Comparison of ENCODE assay signal across 8 mouse cellular contexts in the genomic region with DNA sequence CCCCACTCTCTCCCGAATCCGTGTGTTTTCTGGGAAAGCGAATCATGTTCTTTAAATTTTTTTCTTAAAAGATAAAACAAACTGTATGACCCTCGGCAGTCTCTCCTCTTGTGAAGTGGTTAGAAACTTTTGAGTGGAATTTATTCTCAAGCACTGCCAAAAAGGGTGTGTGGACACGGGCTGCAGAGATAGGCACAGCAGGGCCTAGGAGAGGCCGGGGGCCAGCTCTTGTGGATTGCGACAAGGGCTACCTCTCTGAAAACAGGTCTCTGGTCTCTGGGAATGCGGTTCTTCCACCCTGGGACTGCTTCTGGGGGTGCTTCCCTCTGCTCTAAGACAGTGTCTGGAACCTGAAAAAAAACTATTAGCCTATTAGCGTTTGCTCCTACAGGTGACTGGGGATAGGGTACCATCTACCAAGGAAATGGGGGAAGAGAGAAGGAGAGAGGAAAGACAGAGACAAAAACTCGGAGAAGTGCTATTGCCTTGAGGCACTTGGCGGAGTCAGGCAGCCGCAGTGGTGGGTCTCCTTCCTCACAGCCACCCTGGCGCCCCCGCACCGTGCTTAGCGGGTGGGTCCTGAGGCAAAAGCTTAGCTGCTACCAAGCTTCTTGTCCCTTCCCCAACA. TPM values are rescaled to one million over a fixed set of nuclear protein-coding genes. Genes with fewer than 3 reads are reported as not detected.
A peak's percentile ranks its signal among the peaks of the same experiment; 100 is the strongest.
DNase-seq lines count a peak whose midpoint lies in the region; ATAC-seq and TF ChIP-seq lines count a peak whose summit lies in the region.

No protein-coding gene starts in this region.

- TF ChIP-seq POLR2A in lung, adult 2 months (IDR thresholded peaks at IDR 0.05; ENCODE audit: borderline replicate concordance, extremely low read depth, low read depth, low read length): no peak

- ATAC-seq in forebrain, embryonic 14.5 days: no peak
- no peak for ATAC-seq in liver, embryonic 14.5 days (ENCODE audit: insufficient read depth)
- ATAC-seq in stomach, embryonic 15.5 days (ENCODE audit: insufficient read depth, low FRiP score, low read depth): no peak

- no peak for TF ChIP-seq EP300 in liver, embryonic 14.5 days (IDR thresholded peaks at IDR 0.05; ENCODE audit: low read depth)

- peaks cover 8% of the 10 kb centered on the region; the same call in 1 of the 2 replicates for H3K4me1 ChIP-seq in lung, adult 2 months (ENCODE audit: control insufficient read depth, insufficient read depth, low read length)
- peaks cover 13% of the 10 kb centered on the region for H3K4me1 ChIP-seq in forebrain, embryonic 14.5 days (ENCODE audit: control insufficient read depth, insufficient read depth, low read length)
- no peaks in the 10 kb centered on the region for H3K4me1 ChIP-seq in liver, embryonic 14.5 days (replicated peaks; ENCODE audit: control insufficient read depth in 2 of 2, insufficient read depth in 2 of 2, low read length in 1 of 2)
- H3K4me1 ChIP-seq in stomach, embryonic 15.5 days: peaks cover 33% of the 10 kb centered on the region

- no peak for DNase-seq in lung, adult 2 months
- no peak for DNase-seq in lung, postnatal 14 days
- DNase-seq in forebrain, embryonic 14.5 days (ENCODE audit: low spot score): no peak
- no peak for DNase-seq in liver, embryonic 14.5 days (ENCODE audit: low read depth in 3 of 3, low spot score in 3 of 3)
- no peak for DNase-seq in urinary bladder, postnatal 14 days (ENCODE audit: low spot score)
- DNase-seq in layer of hippocampus, postnatal 36 days: no peak
- no peak for DNase-seq in gastrocnemius, adult 18-20 months (ENCODE audit: low spot score)

- no peak for TF ChIP-seq CTCF in lung, adult 2 months (IDR thresholded peaks at IDR 0.05; ENCODE audit: insufficient read depth, low read length)
- TF ChIP-seq CTCF in liver, embryonic 14.5 days (IDR thresholded peaks at IDR 0.05; ENCODE audit: low read depth): no peak

- H3K4me2 ChIP-seq in forebrain, embryonic 14.5 days (ENCODE audit: low read length): peak overlapping the region; percentile 98
- no peak overlapping the region for H3K4me2 ChIP-seq in liver, embryonic 14.5 days (ENCODE audit: low read depth)
- peak overlapping the region; percentile 96 for H3K4me2 ChIP-seq in stomach, embryonic 15.5 days

- H3K27me3 ChIP-seq in forebrain, embryonic 14.5 days (replicated peaks; ENCODE audit: control insufficient read depth, insufficient read depth, low read length): peaks cover 16% of the 10 kb centered on the region
- peaks cover 70% of the 10 kb centered on the region for H3K27me3 ChIP-seq in liver, embryonic 14.5 days (ENCODE audit: control insufficient read depth, insufficient read depth, low read length)
- 0 out of 2 replicates have a peak, but pooled peaks cover 9% of the 10 kb centered on the region for H3K27me3 ChIP-seq in stomach, embryonic 15.5 days (replicated peaks)

- peak overlapping the region; percentile 83 for H3K9ac ChIP-seq in forebrain, embryonic 14.5 days (ENCODE audit: low read length)
- H3K9ac ChIP-seq in liver, embryonic 14.5 days (replicated peaks): no peak overlapping the region
- peak overlapping the region; percentile 68; the same call in 1 of the 2 replicates for H3K9ac ChIP-seq in stomach, embryonic 15.5 days

- no peaks in the 10 kb centered on the region for H3K36me3 ChIP-seq in forebrain, embryonic 14.5 days (ENCODE audit: control insufficient read depth, insufficient read depth, low read length)
- H3K36me3 ChIP-seq in liver, embryonic 14.5 days (replicated peaks; ENCODE audit: control insufficient read depth, insufficient read depth, low read depth): no peaks in the 10 kb centered on the region
- no peaks in the 10 kb centered on the region for H3K36me3 ChIP-seq in stomach, embryonic 15.5 days

- H3K9me3 ChIP-seq in forebrain, embryonic 14.5 days (replicated peaks; ENCODE audit: control insufficient read depth, low read length): no peaks in the 10 kb centered on the region
- no peaks in the 10 kb centered on the region for H3K9me3 ChIP-seq in liver, embryonic 14.5 days (ENCODE audit: control insufficient read depth, low read length)
- H3K9me3 ChIP-seq in stomach, embryonic 15.5 days: no peaks in the 10 kb centered on the region

- H3K4me3 ChIP-seq in lung, adult 2 months (replicated peaks; ENCODE audit: extremely low read depth, low read depth, low read length): peak overlapping the region; percentile 73
- peak overlapping the region; percentile 64 for H3K4me3 ChIP-seq in forebrain, embryonic 14.5 days (ENCODE audit: low read depth, low read length)
- peak overlapping the region; percentile 9 to 16; a peak in 2 of 4 replicates for H3K4me3 ChIP-seq in liver, embryonic 14.5 days (ENCODE audit: insufficient read depth in 1 of 2, low read depth in 2 of 2, low read length in 2 of 2)
- H3K4me3 ChIP-seq in stomach, embryonic 15.5 days (replicated peaks): peak overlapping the region; percentile 68

- peak overlapping the region; percentile 78 for H3K27ac ChIP-seq in forebrain, embryonic 14.5 days (ENCODE audit: low read depth, low read length)
- H3K27ac ChIP-seq in liver, embryonic 14.5 days: no peak overlapping the region
- H3K27ac ChIP-seq in stomach, embryonic 15.5 days: peak overlapping the region; percentile 73

- 45% methylated on average over 16 of the region's 16 CpGs for WGBS in lung, adult 2 months
- 12% methylated on average over 16 of the region's 16 CpGs for WGBS in forebrain, embryonic 14.5 days
- WGBS in liver, embryonic 14.5 days (ENCODE audit: insufficient replicate concordance): 13% methylated on average over 16 of the region's 16 CpGs
- 16% methylated on average over 16 of the region's 16 CpGs for WGBS in stomach, embryonic 15.5 days

RNA-seq across cellular contexts. Expression of a gene that starts 1.9 kb away (rescaled TPM):
- 21.6 and 27.8 TPM in 2 replicates for polyA plus RNA-seq in lung, adult 2 months (2012; rRNA removed)
- 16.3 and 23.8 TPM in 2 replicates for polyA plus RNA-seq in forebrain, embryonic 14.5 days (2014; fragmentation: Nextera tagmentation; extraction: Ambion mirVana)
- polyA plus RNA-seq in liver, embryonic 14.5 days (2012; rRNA removed): 0.76 and 0.77 TPM in 2 replicates
- 0.32 and 0.91 TPM in 2 replicates for polyA plus RNA-seq in liver, embryonic 14.5 days (2014; fragmentation: Nextera tagmentation; extraction: Ambion mirVana)
- 28.0 and 35.5 TPM in 2 replicates for polyA plus RNA-seq in stomach, embryonic 15.5 days (2015; fragmentation: Nextera tagmentation; extraction: Ambion mirVana)
- 10 to 100 TPM; 58.8 to 66.3 TPM for total RNA-seq in layer of hippocampus, postnatal 36 days (2021)
- total RNA-seq in gastrocnemius, adult 18-20 months (2021): 1 to 10 TPM; 3.7 to 8.0 TPM

Comparison
In these comparisons a context has a peak if more than half of its experiments do, and no peak if none do; other contexts are left out.
1. H3K4me3 ChIP-seq: peak in every context shown above with its lines; median percentile 73 in lung, adult 2 months; 68 in stomach, embryonic 15.5 days; 64 in forebrain, embryonic 14.5 days; 12 in liver, embryonic 14.5 days.